Mouse (Mus musculus): ENCODE results near the gene Pcp4. TPM values are rescaled to one million over a fixed set of nuclear protein-coding genes. Genes with fewer than 3 reads are reported as not detected.
"Not testable (repeated sequence)": the region's sequence is repeated elsewhere in the genome, so short reads cannot be mapped to it uniquely, and the experiment has no call there.

Gene Pcp4
- polyA plus RNA-seq, 1 experiment from 2014 or later, result 4.6 TPM

GRCm38 (mm10) chr16:96439682-96440081, 27.7 kb upstream of the Pcp4 start:
- Histone ChIP-seq H3K27me3 (ENCODE audit: insufficient read depth, low read length) (no peaks in the 10 kb centered on the region), H3K4me1 (ENCODE audit: insufficient read depth) (no peaks in the 10 kb centered on the region), H3K4me2 (no peak overlapping the region), H3K9me3 (ENCODE audit: low read depth, low read length) (no peaks in the 10 kb centered on the region), H3K27ac (ENCODE audit: low read depth) (no peak overlapping the region), H3K36me3 (ENCODE audit: insufficient read depth) (no peaks in the 10 kb centered on the region), H3K4me3 (ENCODE audit: low read depth, low read length) (no peak overlapping the region), H3K9ac (no peak overlapping the region)
- WGBS, result 70% methylated on average over 4 of the region's 4 CpGs
- no peak for DNase-seq
- TF ChIP-seq CTCF (IDR thresholded peaks at IDR 0.05; ENCODE audit: low read depth), result no peak
- no peak for ATAC-seq (ENCODE audit: insufficient read depth)

DNA sequence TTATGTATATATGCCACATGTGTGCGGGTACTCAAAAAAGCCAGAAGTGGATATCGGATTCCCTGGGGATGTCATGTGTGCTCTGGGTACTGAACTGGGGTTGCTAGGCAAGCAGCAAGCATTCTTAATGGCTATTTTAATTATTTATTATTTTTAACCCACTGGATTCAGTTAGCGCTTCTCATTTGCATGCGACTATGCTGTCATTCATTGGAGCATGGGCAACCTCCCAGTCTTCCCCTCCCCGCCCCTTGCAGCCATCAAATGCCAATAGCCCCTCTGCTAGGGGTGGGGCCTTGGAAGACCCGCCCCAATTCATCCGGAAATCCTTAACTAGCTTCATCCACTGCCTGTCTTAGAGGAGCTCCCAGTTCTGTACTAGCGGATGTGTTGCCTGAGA, 26.5 kb upstream of the Pcp4 start:
- H3K36me3 ChIP-seq (ENCODE audit: insufficient read depth), result no peaks in the 10 kb centered on the region
- no peak overlapping the region for H3K27ac ChIP-seq (ENCODE audit: low read depth)
- no peak for DNase-seq
- H3K9ac ChIP-seq, result no peak overlapping the region
- no peaks in the 10 kb centered on the region for H3K9me3 ChIP-seq (ENCODE audit: low read depth, low read length)
- no peak for ATAC-seq (ENCODE audit: insufficient read depth)
- no peak for TF ChIP-seq CTCF (IDR thresholded peaks at IDR 0.05; ENCODE audit: low read depth)
- WGBS, result 79% methylated on average over 8 of the region's 8 CpGs
- H3K4me1 ChIP-seq (ENCODE audit: insufficient read depth), result no peaks in the 10 kb centered on the region
- H3K4me3 ChIP-seq (ENCODE audit: low read depth, low read length), result no peak overlapping the region
- no peaks in the 10 kb centered on the region for H3K27me3 ChIP-seq (ENCODE audit: insufficient read depth, low read length)
- no peak overlapping the region for H3K4me2 ChIP-seq

- H3K4me1 ChIP-seq (ENCODE audit: insufficient read depth), result no peaks in the 10 kb centered on the region
- no peak overlapping the region for H3K4me3 ChIP-seq (ENCODE audit: low read depth, low read length)
- H3K9ac ChIP-seq, result no peak overlapping the region
- ATAC-seq (ENCODE audit: insufficient read depth), result no peak
- no peak for DNase-seq
- H3K4me2 ChIP-seq, result no peak overlapping the region
- no peaks in the 10 kb centered on the region for H3K36me3 ChIP-seq (ENCODE audit: insufficient read depth)
- WGBS, result 92% methylated on average over 3 of the region's 3 CpGs
- H3K27me3 ChIP-seq (ENCODE audit: insufficient read depth, low read length), result no peaks in the 10 kb centered on the region
- H3K9me3 ChIP-seq (ENCODE audit: low read depth, low read length), result no peaks in the 10 kb centered on the region
- H3K27ac ChIP-seq (ENCODE audit: low read depth), result no peak overlapping the region
- TF ChIP-seq CTCF (IDR thresholded peaks at IDR 0.05; ENCODE audit: low read depth), result no peak
Observed at GRCm38 (mm10) chr16:96441826-96442225, 25.6 kb upstream of the Pcp4 start.

DNA sequence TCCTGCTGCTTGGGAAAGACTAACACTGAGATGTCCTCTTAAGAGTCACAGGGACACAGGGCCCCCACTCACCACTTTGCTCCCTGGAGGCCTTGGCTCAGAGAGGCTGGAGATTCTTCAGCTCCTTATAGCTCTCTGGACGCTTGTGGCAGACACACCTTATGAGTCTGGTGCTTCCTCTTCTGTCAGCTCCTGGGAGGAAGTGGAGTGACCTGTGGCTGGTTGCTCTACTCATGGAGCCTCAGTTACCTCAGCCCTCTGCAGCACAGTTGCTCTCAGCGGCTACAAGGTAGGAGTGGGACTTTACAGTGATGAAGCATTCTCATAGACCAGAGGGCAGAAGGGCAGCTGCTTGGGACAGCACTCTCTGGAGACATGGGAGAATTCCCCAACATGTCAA, 23.9 kb upstream of the Pcp4 start, which contains the start of gene Itgb2l:
Itgb2l (minus strand) TSS at position 152 of the 400 bp plus-strand sequence.
- Histone ChIP-seq H3K9me3 (ENCODE audit: low read depth, low read length) (no peaks in the 10 kb centered on the region), H3K36me3 (ENCODE audit: insufficient read depth) (no peaks in the 10 kb centered on the region), H3K27me3 (ENCODE audit: insufficient read depth, low read length) (no peaks in the 10 kb centered on the region), H3K27ac (ENCODE audit: low read depth) (no peak within 1 kb of the TSS), H3K4me1 (ENCODE audit: insufficient read depth) (no peaks in the 10 kb centered on the region), H3K4me2 (no peak within 1 kb of the TSS), H3K9ac (no peak within 1 kb of the TSS), H3K4me3 (ENCODE audit: low read depth, low read length) (no peak within 1 kb of the TSS)
- 70% methylated on average over 2 of the region's 2 CpGs for WGBS
- ATAC-seq (ENCODE audit: insufficient read depth), result no peak
- no peak for TF ChIP-seq CTCF (IDR thresholded peaks at IDR 0.05; ENCODE audit: low read depth)
- no peak for DNase-seq

DNA sequence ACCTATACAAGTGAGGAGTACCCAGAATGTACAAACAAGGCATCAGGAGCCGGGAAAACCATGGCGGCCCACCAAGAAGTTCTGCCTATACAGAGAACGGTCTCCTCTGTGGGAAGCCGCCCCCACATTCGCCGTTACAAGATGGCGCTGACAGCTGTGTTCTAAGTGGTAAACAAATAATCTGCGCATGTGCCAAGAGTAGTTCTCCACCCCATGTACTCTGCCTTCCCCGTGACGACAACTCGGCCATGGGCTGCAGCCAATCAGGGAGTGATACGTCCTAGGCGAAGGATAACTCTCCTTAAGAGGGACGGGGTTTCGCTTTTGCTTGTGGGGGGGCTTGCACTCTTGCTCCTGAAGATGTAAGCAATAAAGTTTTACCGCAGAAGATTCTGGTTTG, 16.5 kb upstream of the Pcp4 start:
- H3K4me1 ChIP-seq (ENCODE audit: insufficient read depth); H3K9ac ChIP-seq; DNase-seq; H3K4me3 ChIP-seq (ENCODE audit: low read depth, low read length); H3K9me3 ChIP-seq (ENCODE audit: low read depth, low read length); H3K36me3 ChIP-seq (ENCODE audit: insufficient read depth); H3K27me3 ChIP-seq (ENCODE audit: insufficient read depth, low read length); ATAC-seq (ENCODE audit: insufficient read depth); H3K27ac ChIP-seq (ENCODE audit: low read depth); H3K4me2 ChIP-seq: not testable (repeated sequence)
- WGBS, result 89% methylated on average over 13 of the region's 16 CpGs

DNA sequence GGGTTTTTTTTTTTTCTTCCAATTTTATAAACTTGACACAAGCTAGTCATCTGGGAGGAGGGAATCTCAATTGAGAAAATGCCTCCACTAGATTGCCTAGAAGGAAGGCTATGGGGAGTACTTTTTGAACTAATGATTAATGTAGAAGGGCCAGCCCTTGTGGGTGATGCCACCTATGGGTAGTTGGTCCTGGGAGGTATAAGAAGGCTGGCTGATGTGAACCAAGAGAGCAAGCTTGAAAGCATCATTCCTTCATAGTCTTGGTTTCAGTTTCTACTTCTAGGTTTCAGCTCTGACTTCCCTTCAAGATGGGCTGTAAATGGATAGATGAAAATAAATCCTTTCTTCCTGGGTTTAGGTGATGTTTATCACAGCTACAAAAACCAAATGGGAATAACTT, 13.3 kb upstream of the Pcp4 start:
- Histone ChIP-seq H3K4me2 (no peak overlapping the region), H3K9me3 (ENCODE audit: low read depth, low read length) (no peaks in the 10 kb centered on the region), H3K4me1 (ENCODE audit: insufficient read depth) (no peaks in the 10 kb centered on the region), H3K4me3 (ENCODE audit: low read depth, low read length) (no peak overlapping the region), H3K27ac (ENCODE audit: low read depth) (no peak overlapping the region), H3K36me3 (ENCODE audit: insufficient read depth) (no peaks in the 10 kb centered on the region), H3K27me3 (ENCODE audit: insufficient read depth, low read length) (no peaks in the 10 kb centered on the region), H3K9ac (no peak overlapping the region)
- DNase-seq, result no peak
- no peak for TF ChIP-seq CTCF (IDR thresholded peaks at IDR 0.05; ENCODE audit: low read depth)
- ATAC-seq (ENCODE audit: insufficient read depth), result no peak

DNA sequence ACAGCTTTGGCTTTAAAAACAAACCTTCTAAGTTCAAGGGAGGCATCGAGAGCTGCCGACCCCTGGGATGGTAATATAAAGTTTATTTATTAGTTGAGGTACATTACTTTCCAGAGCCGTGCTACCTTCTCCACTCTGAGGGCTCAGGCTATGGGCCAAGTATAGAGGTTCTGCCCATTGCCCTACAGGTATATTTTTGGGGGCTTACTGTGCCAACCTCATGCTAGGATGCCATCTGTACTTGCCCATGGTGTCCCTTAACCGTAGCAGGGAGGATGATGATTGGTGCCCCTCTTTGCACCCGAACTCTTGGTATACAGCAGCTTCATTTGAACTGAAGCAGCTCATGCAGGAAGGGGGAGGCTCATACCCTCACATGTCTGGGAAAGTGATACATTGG, 9.8 kb upstream of the Pcp4 start:
- no peaks in the 10 kb centered on the region for H3K36me3 ChIP-seq (ENCODE audit: insufficient read depth)
- no peak for ATAC-seq (ENCODE audit: insufficient read depth)
- no peaks in the 10 kb centered on the region for H3K4me1 ChIP-seq (ENCODE audit: insufficient read depth)
- H3K27me3 ChIP-seq (ENCODE audit: insufficient read depth, low read length), result no peaks in the 10 kb centered on the region
- no peak for DNase-seq
- 72% methylated on average over 5 of the region's 5 CpGs for WGBS
- H3K4me2 ChIP-seq, result no peak overlapping the region
- no peak for TF ChIP-seq CTCF (IDR thresholded peaks at IDR 0.05; ENCODE audit: low read depth)
- H3K9ac ChIP-seq, result no peak overlapping the region
- no peak overlapping the region for H3K4me3 ChIP-seq (ENCODE audit: low read depth, low read length)
- no peak overlapping the region for H3K27ac ChIP-seq (ENCODE audit: low read depth)
- no peaks in the 10 kb centered on the region for H3K9me3 ChIP-seq (ENCODE audit: low read depth, low read length)

DNA sequence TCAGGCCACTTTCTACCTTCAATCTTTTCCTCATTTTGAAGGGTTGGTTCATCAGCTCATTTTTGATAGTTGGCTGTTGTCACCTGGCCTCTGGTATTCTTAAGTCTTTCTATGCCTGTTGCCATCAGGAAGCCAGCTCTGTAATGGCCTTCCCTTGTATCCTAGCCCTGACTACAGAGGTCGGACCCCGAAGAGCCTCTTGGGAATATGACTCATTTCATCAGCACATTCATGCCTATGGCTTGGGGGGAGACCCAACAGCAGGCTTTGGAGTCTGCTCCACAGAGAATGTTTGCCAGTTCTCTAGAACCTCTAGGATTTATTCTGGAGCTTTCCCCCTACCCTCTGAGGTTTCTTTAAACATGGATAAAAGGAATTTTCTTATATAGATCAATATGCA, 8.1 kb upstream of the Pcp4 start:
- Histone ChIP-seq H3K36me3 (ENCODE audit: insufficient read depth) (no peaks in the 10 kb centered on the region), H3K27me3 (ENCODE audit: insufficient read depth, low read length) (no peaks in the 10 kb centered on the region), H3K4me1 (ENCODE audit: insufficient read depth) (no peaks in the 10 kb centered on the region), H3K9me3 (ENCODE audit: low read depth, low read length) (no peaks in the 10 kb centered on the region), H3K9ac (no peak overlapping the region), H3K4me3 (ENCODE audit: low read depth, low read length) (no peak overlapping the region), H3K27ac (ENCODE audit: low read depth) (no peak overlapping the region), H3K4me2 (no peak overlapping the region)
- no peak for DNase-seq
- no peak for TF ChIP-seq CTCF (IDR thresholded peaks at IDR 0.05; ENCODE audit: low read depth)
- WGBS, result 82% methylated on average over 2 of the region's 2 CpGs
- ATAC-seq (ENCODE audit: insufficient read depth), result no peak

Data from lung, embryonic 14.5 days (tissue).